Mouse (Mus musculus): Measurements from ENCODE around the gene Olfr166. TPM values are rescaled to one million over a fixed set of nuclear protein-coding genes. Genes with fewer than 3 reads are reported as not detected.
"Not testable (repeated sequence)": the region's sequence is repeated elsewhere in the genome, so short reads cannot be mapped to it uniquely, and the experiment has no call there.

Gene Olfr166
- polyA plus RNA-seq (2015; fragmentation: Nextera tagmentation; extraction: Ambion mirVana) = not detected in 2 replicates

DNA sequence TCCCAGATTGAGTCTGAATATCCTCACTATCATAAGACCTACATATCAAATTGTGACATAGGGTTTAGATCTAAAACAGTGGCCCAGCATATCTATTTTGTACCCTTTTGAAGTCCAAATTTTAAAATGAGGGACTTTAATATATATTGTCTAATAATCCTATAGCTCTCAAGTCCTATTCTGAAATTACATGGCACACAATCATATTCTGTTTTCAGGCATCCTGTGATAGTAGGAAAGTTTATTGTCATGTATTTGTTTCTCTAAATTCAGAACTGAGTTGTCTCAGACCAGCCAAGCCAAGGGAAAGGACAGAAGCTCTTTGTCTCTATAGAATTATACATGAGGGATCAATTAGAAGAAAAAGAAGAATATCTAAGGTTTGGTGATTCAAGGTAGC is at the start of gene Olfr166:
Olfr166 (plus strand) TSS at position 301 of the 400 bp plus-strand sequence.
- H3K4me1 ChIP-seq (replicated peaks; ENCODE audit: insufficient read depth, low read length) = no peaks in the 10 kb centered on the region
- H3K4me2 ChIP-seq (ENCODE audit: low read length) = no peak within 1 kb of the TSS
- H3K27me3 ChIP-seq (ENCODE audit: insufficient read depth, low read length) = no peaks in the 10 kb centered on the region
- no peak within 1 kb of the TSS for H3K4me3 ChIP-seq (replicated peaks; ENCODE audit: low read depth, low read length)
- H3K36me3 ChIP-seq (ENCODE audit: insufficient read depth, low read length) = no peaks in the 10 kb centered on the region
- DNase-seq (ENCODE audit: low spot score) (no peak), ATAC-seq (replicated peaks; ENCODE audit: low FRiP score, low read depth) (no peak)
- H3K9ac ChIP-seq (ENCODE audit: low read depth, low read length) = no peak within 1 kb of the TSS
- no peak within 1 kb of the TSS for H3K27ac ChIP-seq
- no peak for TF ChIP-seq CTCF (IDR thresholded peaks at IDR 0.05; ENCODE audit: low read depth)
- H3K9me3 ChIP-seq (replicated peaks; ENCODE audit: low read length) = no peaks in the 10 kb centered on the region

GRCm38 (mm10) chr16:19458741-19459140 is 24.8 kb upstream of the Olfr166 start:
- not testable (repeated sequence) for H3K36me3 ChIP-seq (ENCODE audit: insufficient read depth, low read length); DNase-seq (ENCODE audit: low spot score); H3K27ac ChIP-seq; ATAC-seq (replicated peaks; ENCODE audit: low FRiP score, low read depth); H3K4me2 ChIP-seq (ENCODE audit: low read length); H3K9ac ChIP-seq (ENCODE audit: low read depth, low read length); H3K4me3 ChIP-seq (replicated peaks; ENCODE audit: low read depth, low read length); H3K27me3 ChIP-seq (ENCODE audit: insufficient read depth, low read length); H3K4me1 ChIP-seq (replicated peaks; ENCODE audit: insufficient read depth, low read length); H3K9me3 ChIP-seq (replicated peaks; ENCODE audit: low read length)
- WGBS = 79% methylated on average over 4 of the region's 4 CpGs

- Histone ChIP-seq H3K9me3 (replicated peaks; ENCODE audit: low read length) (no peaks in the 10 kb centered on the region), H3K9ac (ENCODE audit: low read depth, low read length) (no peak overlapping the region), H3K36me3 (ENCODE audit: insufficient read depth, low read length) (no peaks in the 10 kb centered on the region), H3K4me1 (replicated peaks; ENCODE audit: insufficient read depth, low read length) (no peaks in the 10 kb centered on the region), H3K4me2 (ENCODE audit: low read length) (no peak overlapping the region), H3K4me3 (replicated peaks; ENCODE audit: low read depth, low read length) (no peak overlapping the region), H3K27ac (no peak overlapping the region), H3K27me3 (ENCODE audit: insufficient read depth, low read length) (no peaks in the 10 kb centered on the region)
- 89% methylated on average over 1 of the region's 1 CpGs for WGBS
- ATAC-seq (replicated peaks; ENCODE audit: low FRiP score, low read depth) (no peak), DNase-seq (ENCODE audit: low spot score) (no peak)
- TF ChIP-seq CTCF (IDR thresholded peaks at IDR 0.05; ENCODE audit: low read depth) = no peak
Observed at GRCm38 (mm10) chr16:19464365-19464764, 19.1 kb upstream of the Olfr166 start.

GRCm38 (mm10) chr16:19522166-19522565 is 38.7 kb downstream of the Olfr166 start, which contains the start of gene Olfr167:
Gene Olfr167, minus strand, starts transcription at chr16:19522266.
- H3K4me1 ChIP-seq (replicated peaks; ENCODE audit: insufficient read depth, low read length) = no peaks in the 10 kb centered on the region
- DNase-seq (ENCODE audit: low spot score) (no peak), ATAC-seq (replicated peaks; ENCODE audit: low FRiP score, low read depth) (no peak)
- H3K27me3 ChIP-seq (ENCODE audit: insufficient read depth, low read length) = no peaks in the 10 kb centered on the region
- WGBS = 89% methylated on average over 2 of the region's 2 CpGs
- TF ChIP-seq CTCF (IDR thresholded peaks at IDR 0.05; ENCODE audit: low read depth) = no peak
- H3K36me3 ChIP-seq (ENCODE audit: insufficient read depth, low read length) = no peaks in the 10 kb centered on the region
- H3K27ac ChIP-seq = no peak within 1 kb of the TSS
- H3K4me3 ChIP-seq (replicated peaks; ENCODE audit: low read depth, low read length) = no peak within 1 kb of the TSS
- H3K4me2 ChIP-seq (ENCODE audit: low read length) = no peak within 1 kb of the TSS
- H3K9me3 ChIP-seq (replicated peaks; ENCODE audit: low read length) = no peaks in the 10 kb centered on the region
- no peak within 1 kb of the TSS for H3K9ac ChIP-seq (ENCODE audit: low read depth, low read length)

GRCm38 (mm10) chr16:19535455-19535854 is 52.0 kb downstream of the Olfr166 start, which contains the start of gene Olfr168:
Gene Olfr168, minus strand, starts transcription at chr16:19535555.
- TF ChIP-seq CTCF (IDR thresholded peaks at IDR 0.05; ENCODE audit: low read depth) = no peak
- H3K4me1 ChIP-seq (replicated peaks; ENCODE audit: insufficient read depth, low read length) = no peaks in the 10 kb centered on the region
- H3K9me3 ChIP-seq (replicated peaks; ENCODE audit: low read length) = no peaks in the 10 kb centered on the region
- DNase-seq (ENCODE audit: low spot score) = no peak
- H3K36me3 ChIP-seq (ENCODE audit: insufficient read depth, low read length) = no peaks in the 10 kb centered on the region
- H3K27ac ChIP-seq = no peak within 1 kb of the TSS
- ATAC-seq (replicated peaks; ENCODE audit: low FRiP score, low read depth) = no peak
- no peak within 1 kb of the TSS for H3K4me2 ChIP-seq (ENCODE audit: low read length)
- no peaks in the 10 kb centered on the region for H3K27me3 ChIP-seq (ENCODE audit: insufficient read depth, low read length)
- no peak within 1 kb of the TSS for H3K4me3 ChIP-seq (replicated peaks; ENCODE audit: low read depth, low read length)
- no peak within 1 kb of the TSS for H3K9ac ChIP-seq (ENCODE audit: low read depth, low read length)

Other genes with a start within 250 kb of the Olfr166 start
- gene Olfr164, start 169.6 kb upstream of the Olfr166 start, polyA plus RNA-seq (2015; fragmentation: Nextera tagmentation; extraction: Ambion mirVana) = not detected in 2 replicates
- gene Olfr165, start 60.6 kb upstream of the Olfr166 start, polyA plus RNA-seq (2015; fragmentation: Nextera tagmentation; extraction: Ambion mirVana) = 0.13 and 0.40 TPM in 2 replicates
- gene Olfr167, start 38.6 kb downstream of the Olfr166 start, polyA plus RNA-seq (2015; fragmentation: Nextera tagmentation; extraction: Ambion mirVana) = not detected in 2 replicates
- not detected in 2 replicates for gene Olfr168, start 51.9 kb downstream of the Olfr166 start, polyA plus RNA-seq (2015; fragmentation: Nextera tagmentation; extraction: Ambion mirVana)
- not detected in 2 replicates for gene Olfr169, start 88.1 kb downstream of the Olfr166 start, polyA plus RNA-seq (2015; fragmentation: Nextera tagmentation; extraction: Ambion mirVana)
- not detected in 2 replicates for gene Olfr170, start 128.2 kb downstream of the Olfr166 start, polyA plus RNA-seq (2015; fragmentation: Nextera tagmentation; extraction: Ambion mirVana)
- gene Olfr171, start 146.2 kb downstream of the Olfr166 start, polyA plus RNA-seq (2015; fragmentation: Nextera tagmentation; extraction: Ambion mirVana) = not detected in 2 replicates
- 0.08 TPM in 2 replicates for gene Lamp3, start 222.7 kb downstream of the Olfr166 start, polyA plus RNA-seq (2015; fragmentation: Nextera tagmentation; extraction: Ambion mirVana)

Data from kidney, postnatal 0 days (tissue).